Mouse (Mus musculus) ES-E14 (cell line): ENCODE data around the gene Sdhaf1.

ENCODE experiments used
- HCFC1 ChIP-seq: IDR thresholded peaks from 2 replicates; pipeline ENCODE4 v1.6.1; 2012; ENCODE audit warnings: low read length, inconsistent platforms, borderline replicate concordance; ENCODE audit not compliant: insufficient read depth
- MAFK ChIP-seq: IDR thresholded peaks from 2 replicates; pipeline ENCODE4 v1.6.1; 2014; ENCODE audit warnings: mild to moderate bottlenecking, low read depth, low read length, inconsistent platforms; ENCODE audit not compliant: insufficient read depth
- ZNF384 ChIP-seq: IDR thresholded peaks from 2 replicates; pipeline ENCODE4 v1.6.1; 2012; ENCODE audit warnings: low read depth, low read length, inconsistent platforms

DNA sequence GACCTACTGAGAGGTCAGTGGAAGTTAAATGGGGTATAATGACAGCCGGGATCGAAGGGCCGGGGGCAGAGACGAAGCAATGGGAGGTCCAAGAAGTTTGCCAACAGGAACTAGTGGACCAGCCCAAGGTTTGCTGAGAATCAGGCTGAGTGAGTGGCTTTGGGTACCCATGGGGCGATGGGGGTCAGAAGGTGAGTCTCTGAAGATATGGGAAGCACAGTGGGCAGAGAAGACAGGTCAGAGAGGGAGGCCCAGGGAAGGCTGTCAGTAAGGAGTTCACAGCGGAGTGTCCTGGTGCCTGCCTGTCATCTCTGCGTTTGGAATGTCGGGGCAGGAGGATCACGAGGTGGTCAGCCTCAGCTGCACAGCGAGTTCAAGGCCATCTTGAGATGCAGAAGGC lies 4.7 kb upstream of the Sdhaf1 start:
- TF ChIP-seq ZNF384, result no peak
- no peak for TF ChIP-seq HCFC1
- TF ChIP-seq MAFK, result no peak
